Mouse (Mus musculus) lung, postnatal 0 days (tissue): ENCODE results near the gene Hemk1. TPM values are rescaled to one million over a fixed set of nuclear protein-coding genes. Genes with fewer than 3 reads are reported as not detected.

Experiments used
- ATAC-seq: fragments of 200-750 bp; cut with Nextera tagmentation; 2 replicates; pipeline ENCODE4 v1.8.0; 2017; ENCODE audit warnings: moderate library complexity
- DNase-seq: peaks from one replicate; pipeline ENCODE4 v3.0.0-alpha.2; 2016; ENCODE audit warnings: low spot score
- H3K27ac ChIP-seq: fragments of 300-500 bp; sonication (generic); 2 replicates; pipeline ENCODE4 v1.5.1; 2014; ENCODE audit warnings: antibody characterized with exemption, mild to moderate bottlenecking, low read length, mixed read lengths
- H3K27me3 ChIP-seq: fragments of 300-500 bp; sonication (generic); replicated peaks from 2 replicates; pipeline ENCODE4 v1.6.1; 2014; ENCODE audit warnings: low read length, mixed read lengths; ENCODE audit not compliant: insufficient read depth
- H3K36me3 ChIP-seq: fragments of 300-500 bp; sonication (generic); 2 replicates; pipeline ENCODE4 v1.6.1; 2014; ENCODE audit warnings: low read length, mixed read lengths; ENCODE audit not compliant: insufficient read depth
- H3K4me1 ChIP-seq: fragments of 300-500 bp; sonication (generic); 2 replicates; pipeline ENCODE4 v1.6.1; 2014; ENCODE audit warnings: antibody characterized with exemption, low read depth, low read length, mixed read lengths; ENCODE audit not compliant: insufficient read depth
- H3K4me2 ChIP-seq: fragments of 300-500 bp; sonication (generic); replicated peaks from 2 replicates; pipeline ENCODE4 v1.6.1; 2014; ENCODE audit warnings: low read depth, mild to moderate bottlenecking, low read length, moderate library complexity, mixed read lengths
- H3K4me3 ChIP-seq: fragments of 300-500 bp; sonication (generic); 2 replicates; pipeline ENCODE4 v1.5.1; 2014; ENCODE audit warnings: low read depth, low read length
- H3K9ac ChIP-seq: fragments of 300-500 bp; sonication (generic); replicated peaks from 2 replicates; pipeline ENCODE4 v1.6.1; 2014; ENCODE audit warnings: low read depth, mild to moderate bottlenecking
- H3K9me3 ChIP-seq: fragments of 300-500 bp; sonication (generic); 2 replicates; pipeline ENCODE4 v1.6.1; 2016; ENCODE audit warnings: low read length, mixed read lengths
- CTCF ChIP-seq: IDR thresholded peaks from 2 replicates; pipeline ENCODE4 v1.5.1; 2016; ENCODE audit warnings: antibody characterized with exemption, mild to moderate bottlenecking
- EP300 ChIP-seq: IDR thresholded peaks from 2 replicates; pipeline ENCODE4 v1.6.1; 2016; ENCODE audit warnings: antibody characterized with exemption, mild to moderate bottlenecking, control low read depth
- WGBS: fragments of 180-500 bp; shearing (Covaris S2); extraction: QIAGEN DNeasy Blood & Tissue Kit; methylation state at CpG from one replicate; pipeline ENCODE4 v1.1.7; 2014; 5-methylcytosine and 5-hydroxymethylcytosine counted together
- polyA plus RNA-seq: library from polyadenylated mRNA; unstranded; fragments of >200 nt; fragmentation: Nextera tagmentation; extraction: Ambion mirVana; gene quantifications from 2 replicates; pipeline ENCODE4 v1.2.1, GENCODE M21; 2015

Hemk1 gene
- polyA plus RNA-seq, 1 experiment from 2014 or later = 5.9 TPM

DNA sequence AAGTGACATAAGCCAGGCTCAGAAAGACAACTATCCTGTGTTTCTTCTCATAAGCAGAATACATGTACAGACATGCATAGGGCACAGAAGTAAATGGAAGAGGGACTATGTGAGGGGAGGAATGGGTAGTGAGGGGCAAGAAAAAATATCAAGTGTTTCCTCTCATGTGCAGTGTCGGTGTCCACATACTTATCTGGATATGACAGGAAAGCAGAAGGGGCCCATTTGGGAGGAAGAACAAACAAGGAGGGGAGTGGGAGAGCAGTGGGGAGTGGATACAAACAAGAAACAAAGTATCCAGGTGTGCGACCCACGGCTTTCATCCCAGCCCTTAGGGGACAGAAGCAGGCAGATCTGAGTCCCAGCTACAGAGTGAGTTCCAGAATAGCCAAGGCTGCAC is 24.2 kb downstream of the Hemk1 start:
- Histone ChIP-seq H3K27me3 (no peaks in the 10 kb centered on the region), H3K4me2 (no peak overlapping the region), H3K36me3 (no peaks in the 10 kb centered on the region), H3K9me3 (no peaks in the 10 kb centered on the region), H3K27ac (no peak overlapping the region), H3K4me3 (no peak overlapping the region), H3K4me1 (peaks cover 3% of the 10 kb centered on the region; the same call in 1 of the 2 replicates), H3K9ac (no peak overlapping the region)
- TF ChIP-seq EP300 = no peak
- no peak for TF ChIP-seq CTCF
- DNase-seq (no peak), ATAC-seq (no peak)
- 55% methylated on average over 3 of the region's 3 CpGs for WGBS

DNA sequence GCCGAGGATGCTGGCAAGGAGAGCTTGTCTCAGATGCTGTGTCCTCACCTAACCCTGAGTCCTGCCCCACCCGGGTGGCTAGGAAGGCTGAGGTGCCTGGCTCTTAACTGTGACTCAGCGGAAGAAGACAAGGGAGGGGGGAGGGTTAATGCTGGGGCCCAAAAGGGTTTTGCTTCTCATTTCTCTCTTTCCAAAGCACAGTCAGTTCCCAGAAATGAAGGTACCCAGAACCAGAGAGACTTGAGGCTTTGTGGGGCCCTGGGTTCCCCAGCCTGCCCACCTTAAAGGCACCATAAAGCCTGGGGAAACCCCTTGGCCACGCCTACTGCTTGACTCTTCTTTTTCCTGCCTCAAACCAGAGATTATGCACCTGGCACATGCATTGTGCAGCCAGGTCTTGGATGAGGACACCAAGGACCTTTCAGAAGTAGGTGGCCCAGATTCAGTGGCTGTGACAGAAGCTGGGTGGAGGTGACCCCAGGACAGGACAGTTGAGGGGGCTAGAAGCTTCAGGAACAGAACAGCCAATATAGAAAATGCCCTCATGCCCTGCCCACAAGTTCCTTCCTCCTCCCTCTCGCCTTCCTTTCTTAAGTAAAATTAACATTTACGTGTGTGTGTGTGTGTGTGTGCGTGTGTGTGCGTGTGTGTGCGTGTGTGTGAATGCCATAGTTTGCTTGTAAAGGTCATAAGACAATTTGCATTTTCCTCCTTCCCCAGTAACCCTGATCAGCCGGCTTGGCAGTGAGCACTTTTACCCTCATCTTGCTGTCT is 25.2 kb downstream of the Hemk1 start:
- peak; percentile 61 for DNase-seq
- H3K9me3 ChIP-seq = no peaks in the 10 kb centered on the region
- H3K27me3 ChIP-seq = no peaks in the 10 kb centered on the region
- H3K9ac ChIP-seq = no peak overlapping the region
- no peak overlapping the region for H3K4me3 ChIP-seq
- WGBS = 35% methylated on average over 10 of the region's 10 CpGs
- no peak overlapping the region for H3K4me2 ChIP-seq
- H3K36me3 ChIP-seq = no peaks in the 10 kb centered on the region
- H3K4me1 ChIP-seq = peaks cover 8% of the 10 kb centered on the region
- no peak for TF ChIP-seq CTCF
- TF ChIP-seq EP300 = no peak
- 0 out of 2 replicates have a peak overlapping the region, but pooled peaks have one; percentile 21 for H3K27ac ChIP-seq
- 0 out of 2 replicates have a peak, but pooled peaks have one; percentile 18 for ATAC-seq

GRCm38 (mm10) chr9:107309600-107309999 is 28.6 kb downstream of the Hemk1 start:
- Histone ChIP-seq H3K36me3 (no peaks in the 10 kb centered on the region), H3K9me3 (no peaks in the 10 kb centered on the region), H3K27me3 (no peaks in the 10 kb centered on the region), H3K4me3 (no peak overlapping the region), H3K4me2 (no peak overlapping the region), H3K4me1 (peaks cover 24% of the 10 kb centered on the region), H3K9ac (no peak overlapping the region), H3K27ac (no peak overlapping the region)
- WGBS = 67% methylated on average over 5 of the region's 5 CpGs
- DNase-seq (no peak), ATAC-seq (no peak)
- TF ChIP-seq CTCF (no peak), EP300 (no peak)

- DNase-seq (no peak), ATAC-seq (no peak)
- TF ChIP-seq EP300 (no peak), CTCF (no peak)
- Histone ChIP-seq H3K27me3 (no peaks in the 10 kb centered on the region), H3K27ac (no peak overlapping the region), H3K4me2 (no peak overlapping the region), H3K9ac (no peak overlapping the region), H3K9me3 (no peaks in the 10 kb centered on the region), H3K36me3 (no peaks in the 10 kb centered on the region), H3K4me3 (no peak overlapping the region), H3K4me1 (peaks cover 27% of the 10 kb centered on the region)
- WGBS = 49% methylated on average over 9 of the region's 9 CpGs
Measured at GRCm38 (mm10) chr9:107309171-107309570, 29.0 kb downstream of the Hemk1 start.

DNA sequence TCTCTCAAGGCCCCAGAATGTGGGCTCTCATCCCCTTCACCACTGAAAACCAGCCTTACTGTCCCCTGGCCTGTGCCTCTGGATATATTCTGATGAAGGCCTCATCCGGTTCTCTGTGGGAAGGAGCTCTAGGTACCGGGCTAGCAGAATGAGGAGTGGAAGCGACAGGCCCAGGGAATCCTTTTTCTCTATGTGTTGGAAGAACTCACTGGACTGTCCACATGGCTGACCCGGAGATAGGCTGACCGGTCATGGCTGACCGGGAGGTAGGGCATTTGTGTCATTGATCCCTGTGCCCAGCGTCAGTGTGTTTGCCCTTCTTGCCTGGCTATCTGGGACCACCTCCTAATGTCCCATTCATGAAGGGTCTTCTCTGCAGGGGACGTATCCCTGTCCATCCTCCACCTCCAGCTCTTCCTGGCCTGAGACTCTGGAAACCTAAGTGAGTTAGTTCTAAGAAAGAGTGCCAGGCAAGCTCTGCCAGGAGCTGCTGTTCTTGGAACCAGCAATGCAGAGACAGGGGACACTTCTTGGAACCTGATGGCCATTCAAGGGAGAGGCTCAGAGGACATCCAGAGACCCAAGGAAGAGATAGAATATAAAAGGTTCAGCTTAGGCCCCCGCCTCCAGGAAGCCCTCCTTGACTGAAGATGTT is 29.7 kb downstream of the Hemk1 start:
- ATAC-seq = no peak
- Histone ChIP-seq H3K4me2 (no peak overlapping the region), H3K36me3 (no peaks in the 10 kb centered on the region), H3K4me3 (no peak overlapping the region), H3K4me1 (peaks cover 33% of the 10 kb centered on the region), H3K27ac (peak overlapping the region; percentile 61; the same call in 1 of the 2 replicates), H3K9ac (no peak overlapping the region), H3K27me3 (no peaks in the 10 kb centered on the region), H3K9me3 (no peaks in the 10 kb centered on the region)
- 77% methylated on average over 9 of the region's 9 CpGs for WGBS
- no peak for DNase-seq
- TF ChIP-seq EP300 = no peak
- no peak for TF ChIP-seq CTCF

- Histone ChIP-seq H3K4me2 (0 out of 2 replicates have a peak overlapping the region, but pooled peaks have one; percentile 3), H3K9ac (no peak overlapping the region), H3K27me3 (no peaks in the 10 kb centered on the region), H3K36me3 (no peaks in the 10 kb centered on the region), H3K9me3 (no peaks in the 10 kb centered on the region), H3K4me3 (no peak overlapping the region), H3K4me1 (peaks cover 36% of the 10 kb centered on the region), H3K27ac (peak overlapping the region; percentile 61)
- 22% methylated on average over 12 of the region's 12 CpGs for WGBS
- TF ChIP-seq EP300 (no peak), CTCF (no peak)
- DNase-seq (peak; percentile 91), ATAC-seq (peak; percentile 80)
Measured at GRCm38 (mm10) chr9:107307886-107308285, 30.3 kb downstream of the Hemk1 start.
